Mouse (Mus musculus) testis, postnatal 14 days (tissue): ENCODE data around the gene Cebpa.

ENCODE experiments used
- DNase-seq: peaks from one replicate; pipeline ENCODE4 v3.0.0; 2021; ENCODE audit warnings: low spot score

Cebpa gene

DNA sequence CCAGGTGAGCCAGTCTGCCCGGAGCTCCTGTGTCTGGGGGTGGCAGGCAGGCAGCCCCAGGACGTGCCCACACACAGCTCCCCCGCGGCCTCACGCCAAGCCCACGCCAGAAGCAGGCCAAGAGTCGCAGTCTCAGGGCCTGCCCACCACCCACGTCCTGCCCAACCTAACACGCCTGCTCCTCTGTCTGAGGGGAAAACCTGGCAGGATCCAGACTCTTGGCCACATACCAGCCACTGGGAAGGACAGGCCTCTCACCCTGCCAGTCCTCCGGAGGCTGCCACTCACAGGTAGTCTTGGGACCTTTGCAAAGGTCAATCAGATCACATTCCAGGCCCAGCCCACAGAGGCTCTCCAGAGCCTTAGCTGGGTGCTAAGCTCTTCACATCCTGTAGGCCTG is 27.2 kb downstream of the Cebpa start:
- DNase-seq: no peak

GRCm38 (mm10) chr7:35149616-35150433 is 30.7 kb downstream of the Cebpa start:
- no peak for DNase-seq

DNA sequence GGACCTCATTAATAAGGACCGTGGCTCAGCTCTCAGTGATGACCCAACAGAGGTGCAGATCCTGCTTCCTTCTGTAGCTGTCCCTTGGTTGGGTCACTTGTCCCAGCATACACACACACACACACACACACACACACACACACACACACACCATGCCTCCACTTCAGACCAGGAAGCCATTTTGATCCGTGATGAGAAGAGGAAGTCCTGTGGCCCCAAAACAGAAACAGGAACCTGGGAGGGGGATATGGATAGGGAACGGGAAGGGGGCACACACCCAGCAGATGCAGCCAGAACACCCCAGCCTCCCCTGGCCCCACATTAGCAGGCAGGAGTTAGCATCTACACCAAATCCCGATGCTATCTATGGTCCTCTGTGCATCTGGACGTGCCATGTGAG is 31.8 kb downstream of the Cebpa start:
- no peak for DNase-seq

DNA sequence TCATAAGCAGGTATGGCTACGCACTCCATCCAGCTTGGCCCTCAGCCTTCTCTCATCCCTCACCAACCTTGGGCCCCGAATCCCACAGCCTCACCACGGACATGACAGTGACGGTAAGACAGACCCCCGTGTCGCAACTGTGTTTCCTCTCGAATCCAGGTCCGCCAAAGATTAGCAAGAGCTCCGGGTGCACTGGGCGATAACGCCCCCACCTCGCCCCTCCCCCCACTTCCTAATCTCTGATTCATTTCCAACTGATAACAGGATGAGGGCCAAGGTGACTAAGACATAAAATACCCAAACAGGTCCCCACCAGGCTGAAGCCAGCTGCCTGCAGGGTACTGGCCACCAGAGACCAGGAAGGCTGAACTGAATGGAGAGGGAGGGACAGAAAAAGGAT is 35.4 kb downstream of the Cebpa start:
- no peak for DNase-seq

- DNase-seq: no peak
Measured at GRCm38 (mm10) chr7:35156561-35157477, 37.7 kb downstream of the Cebpa start.

- DNase-seq: no peak
Measured at GRCm38 (mm10) chr7:35157512-35157911, 38.4 kb downstream of the Cebpa start.

DNA sequence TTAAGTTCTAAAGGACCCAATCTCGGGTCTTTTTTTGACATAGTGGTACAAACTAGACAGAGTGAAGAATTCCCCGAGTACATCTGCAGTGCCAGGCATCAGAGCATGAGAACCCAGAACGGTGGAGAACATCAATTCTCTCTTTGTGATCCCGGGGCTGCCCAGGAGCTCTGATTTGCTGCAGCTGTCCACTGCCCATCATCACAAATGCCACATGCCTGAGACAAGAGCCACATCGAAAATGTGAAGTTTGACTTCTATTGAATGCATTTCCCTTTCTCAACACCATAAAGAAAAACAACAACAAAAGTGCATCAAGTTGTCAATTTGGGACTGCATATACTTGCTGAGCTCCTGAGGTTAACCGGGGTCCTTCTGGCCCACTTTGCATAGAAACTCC is 43.4 kb downstream of the Cebpa start:
- DNase-seq: no peak

DNA sequence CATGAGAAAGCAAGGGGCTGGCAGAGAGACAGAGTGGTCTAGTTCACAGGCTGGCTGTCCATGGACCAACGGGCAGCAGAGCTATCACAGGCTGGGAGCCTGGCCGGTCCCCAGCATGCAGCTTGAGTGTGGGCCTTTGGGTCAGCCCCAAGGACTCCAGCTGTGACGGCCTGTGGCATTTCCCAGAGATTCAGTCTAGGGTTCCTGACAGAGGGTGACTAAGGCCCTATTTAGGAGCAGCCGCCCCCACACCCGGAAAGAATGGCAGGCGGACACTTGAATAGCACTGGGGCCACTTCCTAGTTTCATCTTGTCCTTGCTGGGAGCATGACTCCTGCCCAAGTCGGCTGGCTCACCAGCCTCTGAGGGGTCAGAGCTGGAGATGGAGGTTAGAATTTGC is 44.5 kb downstream of the Cebpa start:
- no peak for DNase-seq

GRCm38 (mm10) chr7:35164131-35164530 is 45.0 kb downstream of the Cebpa start:
- DNase-seq: no peak

GRCm38 (mm10) chr7:35166988-35167387 is 47.9 kb downstream of the Cebpa start:
- DNase-seq: no peak

DNA sequence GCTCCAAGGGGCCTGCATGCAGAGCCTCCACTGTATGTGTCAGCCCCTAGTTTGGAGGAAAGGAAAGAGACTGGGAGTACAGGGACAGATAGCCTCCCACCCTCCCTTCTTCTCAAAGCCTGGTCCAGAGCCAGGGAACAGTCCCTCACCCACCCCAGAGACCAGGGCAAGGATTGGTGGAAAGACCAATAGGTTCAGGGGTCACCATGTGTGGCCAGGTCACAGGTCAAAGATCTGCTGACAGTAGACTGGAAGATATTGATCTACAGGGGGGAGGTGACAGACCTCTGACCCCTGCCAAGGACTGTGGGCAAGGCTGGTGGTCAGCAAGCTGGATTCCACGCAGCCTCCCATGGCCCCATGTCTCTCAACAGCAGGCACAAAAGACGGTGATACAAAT is 48.8 kb downstream of the Cebpa start:
- DNase-seq: no peak

- peak; percentile 57 for DNase-seq
Measured at GRCm38 (mm10) chr7:35169341-35169740, 50.2 kb downstream of the Cebpa start.
